Mouse (Mus musculus) ES-Bruce4 (cell line): ENCODE measurements at regions not wholly inside any gene's neighbourhood (a gene's known extent, or its start where the extent isn't known, plus 50 kb on each side); places are given as distances from the start of the nearest gene placed in this dataset.
"Not testable (repeated sequence)": the region's sequence is repeated elsewhere in the genome, so short reads cannot be mapped to it uniquely, and the experiment has no call there.

Experiments used
- H3K27ac ChIP-seq: 2 replicates; pipeline ENCODE4 v1.5.1; 2012; ENCODE audit warnings: low read length, inconsistent platforms; ENCODE audit not compliant: insufficient read depth
- H3K27me3 ChIP-seq: 2 replicates; pipeline ENCODE4 v1.6.1; 2012; ENCODE audit warnings: mild to moderate bottlenecking, low read length, inconsistent platforms; ENCODE audit not compliant: control insufficient read depth, poor library complexity, insufficient read depth, severe bottlenecking
- H3K36me3 ChIP-seq: 2 replicates; pipeline ENCODE4 v1.6.1; 2012; ENCODE audit warnings: inconsistent platforms, mild to moderate bottlenecking, low read length, moderate library complexity; ENCODE audit not compliant: control insufficient read depth, poor library complexity, insufficient read depth, severe bottlenecking
- H3K4me1 ChIP-seq: one replicate; pipeline ENCODE4 v1.8.1; 2011; ENCODE audit warnings: low read length; ENCODE audit not compliant: control insufficient read depth, insufficient read depth
- H3K4me3 ChIP-seq: 2 replicates; pipeline ENCODE4 v1.5.1; 2011; ENCODE audit warnings: low read depth, mild to moderate bottlenecking, low read length
- H3K9ac ChIP-seq: 2 replicates; pipeline ENCODE4 v1.6.1; 2012; ENCODE audit warnings: low read depth, mild to moderate bottlenecking, inconsistent platforms; ENCODE audit not compliant: poor library complexity, severe bottlenecking
- H3K9me3 ChIP-seq: replicated peaks from 2 replicates; pipeline ENCODE4 v1.6.1; 2012; ENCODE audit warnings: mild to moderate bottlenecking, low read length, inconsistent platforms; ENCODE audit not compliant: control insufficient read depth, poor library complexity, insufficient read depth, severe bottlenecking
- CTCF ChIP-seq: IDR thresholded peaks from one replicate; pipeline ENCODE4 v1.8.1; 2011; ENCODE audit warnings: low read depth, low read length
- EP300 ChIP-seq: IDR thresholded peaks from 2 replicates; pipeline ENCODE4 v1.6.1; 2011; ENCODE audit warnings: low read depth, low read length; ENCODE audit not compliant: insufficient read depth
- POLR2A ChIP-seq: IDR thresholded peaks from one replicate; pipeline ENCODE4 v1.8.1; 2011; ENCODE audit warnings: low read length; ENCODE audit not compliant: insufficient read depth

GRCm38 (mm10) chr15:53984006-53984405 is 99.3 kb downstream of the Gm7489 start:
- not testable (repeated sequence) for H3K4me1 ChIP-seq, H3K9me3 ChIP-seq, H3K27me3 ChIP-seq, H3K27ac ChIP-seq, H3K36me3 ChIP-seq
- Histone ChIP-seq H3K9ac (0 out of 2 replicates have a peak overlapping the region, but pooled peaks have one; percentile 51), H3K4me3 (peak overlapping the region; percentile 70)

- Histone ChIP-seq H3K4me3 (no peak overlapping the region), H3K36me3 (no peaks in the 10 kb centered on the region), H3K27me3 (no peaks in the 10 kb centered on the region; the same call in 1 of the 2 replicates), H3K4me1 (no peaks in the 10 kb centered on the region), H3K9ac (no peak overlapping the region), H3K27ac (no peak overlapping the region), H3K9me3 (no peaks in the 10 kb centered on the region)
- TF ChIP-seq CTCF (no peak), POLR2A (no peak), EP300 (no peak)
Observed at GRCm38 (mm10) chr15:53989888-53990287, 105.2 kb downstream of the Gm7489 start.

- Histone ChIP-seq H3K9ac (no peak overlapping the region), H3K27ac (no peak overlapping the region), H3K4me3 (no peak overlapping the region), H3K36me3 (no peaks in the 10 kb centered on the region), H3K9me3 (no peaks in the 10 kb centered on the region), H3K27me3 (no peaks in the 10 kb centered on the region), H3K4me1 (no peaks in the 10 kb centered on the region)
- TF ChIP-seq POLR2A (no peak), EP300 (no peak), CTCF (no peak)
Observed at GRCm38 (mm10) chr15:53995199-53995868, 110.6 kb downstream of the Gm7489 start.

GRCm38 (mm10) chr15:53998600-53999290 is 114.0 kb downstream of the Gm7489 start:
- H3K9me3 ChIP-seq, result no peaks in the 10 kb centered on the region
- no peaks in the 10 kb centered on the region for H3K27me3 ChIP-seq
- no peaks in the 10 kb centered on the region for H3K36me3 ChIP-seq
- H3K4me1 ChIP-seq, result no peaks in the 10 kb centered on the region
- no peak overlapping the region for H3K4me3 ChIP-seq
- no peak overlapping the region for H3K27ac ChIP-seq
- H3K9ac ChIP-seq, result no peak overlapping the region
- TF ChIP-seq EP300 (no peak), POLR2A (no peak), CTCF (no peak)

- no peak overlapping the region for H3K27ac ChIP-seq
- H3K4me3 ChIP-seq, result no peak overlapping the region
- no peaks in the 10 kb centered on the region for H3K4me1 ChIP-seq
- H3K9me3 ChIP-seq, result no peaks in the 10 kb centered on the region
- H3K9ac ChIP-seq, result no peak overlapping the region
- TF ChIP-seq POLR2A, result no peak
- no peaks in the 10 kb centered on the region for H3K27me3 ChIP-seq
- H3K36me3 ChIP-seq, result no peaks in the 10 kb centered on the region
Observed at GRCm38 (mm10) chr15:54033756-54034155, 149.1 kb downstream of the Gm7489 start.

- TF ChIP-seq POLR2A (no peak), EP300 (no peak), CTCF (no peak)
- no peaks in the 10 kb centered on the region for H3K9me3 ChIP-seq
- no peaks in the 10 kb centered on the region for H3K4me1 ChIP-seq
- no peak overlapping the region for H3K9ac ChIP-seq
- H3K27me3 ChIP-seq, result no peaks in the 10 kb centered on the region
- no peak overlapping the region for H3K4me3 ChIP-seq
- no peaks in the 10 kb centered on the region for H3K36me3 ChIP-seq
- no peak overlapping the region for H3K27ac ChIP-seq
Observed at GRCm38 (mm10) chr15:54050711-54051110, 166.0 kb downstream of the Gm7489 start.
